Mouse (Mus musculus): ENCODE results near the gene Spata20.

DNA sequence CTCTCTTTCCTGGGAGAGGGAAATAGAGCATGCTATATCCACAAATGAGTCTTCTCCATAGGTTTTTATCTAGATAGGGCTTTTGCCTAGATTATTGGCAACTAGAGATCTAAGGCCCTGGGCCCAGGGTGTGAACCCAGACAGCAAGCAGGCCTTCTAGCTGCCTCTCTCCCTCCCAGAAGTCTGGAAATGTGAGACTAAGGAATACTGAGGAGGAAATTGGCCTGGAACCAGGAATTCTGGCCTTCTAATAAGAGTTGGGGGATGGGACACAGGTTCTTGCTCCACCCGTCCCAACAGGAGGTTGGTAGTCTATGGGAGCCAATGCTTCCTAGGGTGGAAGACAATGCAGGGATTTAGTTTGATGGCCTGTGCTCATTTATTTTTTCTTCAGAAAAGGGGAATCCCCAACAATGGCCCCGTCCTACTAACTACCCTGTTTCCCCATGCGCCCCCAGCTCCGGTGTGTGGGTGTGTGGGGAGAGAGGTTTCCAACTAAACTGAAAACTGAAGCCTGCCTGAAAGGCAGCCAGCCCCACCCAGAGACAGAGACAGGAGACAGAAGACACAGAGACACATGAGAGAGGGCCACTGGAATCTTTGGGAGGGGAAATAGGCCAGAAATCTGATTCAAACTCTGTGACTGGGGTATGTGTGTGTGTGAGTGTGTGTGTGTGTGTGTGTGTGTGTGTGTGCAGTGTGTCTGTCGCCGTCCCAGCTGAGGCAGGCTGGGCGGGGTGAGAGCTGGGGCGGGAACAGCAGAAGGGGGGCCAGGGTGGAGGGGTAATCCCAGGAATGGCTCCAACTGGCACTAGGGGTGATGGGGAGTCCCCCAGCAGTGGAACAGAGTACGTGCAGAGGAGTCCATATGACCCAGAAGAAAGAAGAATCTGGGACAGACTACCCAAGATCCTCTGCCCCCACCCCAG is 16.6 kb downstream of the Spata20 start:
- no peak for TF ChIP-seq CTCF (IDR thresholded peaks at IDR 0.05; ENCODE audit: borderline replicate concordance, control insufficient read depth, extremely low read depth, insufficient read depth, low read length, poor library complexity)
- no peak for TF ChIP-seq POLR2A (IDR thresholded peaks at IDR 0.05; ENCODE audit: control insufficient read depth, extremely low read depth, insufficient read depth, low read length, poor library complexity)
